Mouse (Mus musculus) adrenal gland, adult 18-20 months (tissue): Measurements from ENCODE around the gene Pomt1. TPM values are rescaled to one million over a fixed set of nuclear protein-coding genes. Genes with fewer than 3 reads are reported as not detected.
"Not testable (repeated sequence)": the region's sequence is repeated elsewhere in the genome, so short reads cannot be mapped to it uniquely, and the experiment has no call there.

Source experiments
- DNase-seq, 2 experiments: peaks; one replicate each; pipeline ENCODE4 v3.0.0; 2021 to 2022; ENCODE audit warnings: low spot score in 2 of 2
- total RNA-seq, 2 experiments: library from RNA; stranded (reverse); gene quantifications; 1 replicate in 1 of 2; 2 replicates in 1 of 2; pipeline ENCODE4 v1.2.3; 2021

Gene Pomt1
- total RNA-seq, 2 experiments from 2014 or later, result 33.5 to 38.7 TPM

- no peak for DNase-seq
These were observed 39.4 kb downstream of the Pomt1 start for GRCm38 (mm10) chr2:32275823-32276222.

- no peak for DNase-seq
These were observed 45.9 kb downstream of the Pomt1 start for GRCm38 (mm10) chr2:32282289-32282688.

GRCm38 (mm10) chr2:32282727-32283126, 46.3 kb downstream of the Pomt1 start:
- peak; percentile 51 for DNase-seq

- no peak for DNase-seq
These were observed 47.6 kb downstream of the Pomt1 start for GRCm38 (mm10) chr2:32283986-32284385.

- peak in 1 of 2 experiments; percentile 25 for DNase-seq
These were observed 51.0 kb downstream of the Pomt1 start, which contains the start of gene Golga2 for GRCm38 (mm10) chr2:32287334-32287840. Golga2 (plus strand) TSS chr2:32287384.

GRCm38 (mm10) chr2:32287923-32288367, 51.6 kb downstream of the Pomt1 start, which contains the start of gene Swi5:
Swi5 (minus strand) TSS chr2:32288075.
- DNase-seq, result peak; percentile 92 to 96

GRCm38 (mm10) chr2:32288371-32288931, 52.1 kb downstream of the Pomt1 start:
- DNase-seq, result no peak

- no peak for DNase-seq
These were observed 53.2 kb downstream of the Pomt1 start for GRCm38 (mm10) chr2:32289578-32289977.

GRCm38 (mm10) chr2:32294348-32294747, 58.0 kb downstream of the Pomt1 start:
- no peak for DNase-seq

GRCm38 (mm10) chr2:32295285-32295684, 58.9 kb downstream of the Pomt1 start:
- DNase-seq, result no peak

GRCm38 (mm10) chr2:32295842-32296241, 59.5 kb downstream of the Pomt1 start:
- DNase-seq, result not testable (repeated sequence)

GRCm38 (mm10) chr2:32299469-32299868, 63.1 kb downstream of the Pomt1 start:
- no peak for DNase-seq

GRCm38 (mm10) chr2:32302952-32303351, 66.6 kb downstream of the Pomt1 start:
- DNase-seq, result no peak

GRCm38 (mm10) chr2:32304145-32304832, 67.9 kb downstream of the Pomt1 start:
- peak in 1 of 2 experiments; percentile 61 for DNase-seq

Other genes starting within 250 kb of the Pomt1 start
- 1 to 10 TPM in 1 of 2 experiments, under 1 TPM in 1; 0.99 to 2.1 TPM for gene Fam78a, start 151.7 kb upstream of the Pomt1 start, total RNA-seq
- 1 to 10 TPM; 5.4 to 6.6 TPM for gene Plpp7, start 141.1 kb upstream of the Pomt1 start, total RNA-seq
- 100 to 1,000 TPM in 1 of 2 experiments, 10 to 100 TPM in 1; 94.4 to 102 TPM for gene Prrc2b, start 85.5 kb upstream of the Pomt1 start, total RNA-seq
- gene Uck1, start 23.6 kb downstream of the Pomt1 start, total RNA-seq, result 100 to 1,000 TPM; 125 to 144 TPM
- 10 to 100 TPM; 70.5 to 75.4 TPM for gene Golga2, start 50.8 kb downstream of the Pomt1 start, total RNA-seq
- 100 to 1,000 TPM; 291 to 303 TPM for gene Swi5, start 51.5 kb downstream of the Pomt1 start, total RNA-seq
- gene Ciz1, start 115.7 kb downstream of the Pomt1 start, total RNA-seq, result 10 to 100 TPM; 62.6 to 69.6 TPM
- gene Dnm1, start 116.7 kb downstream of the Pomt1 start, total RNA-seq, result 10 to 100 TPM; 18.6 to 25.6 TPM
- 100 to 1,000 TPM; 158 to 166 TPM for gene 1110008P14Rik, start 145.3 kb downstream of the Pomt1 start, total RNA-seq
- gene Lcn2, start 151.7 kb downstream of the Pomt1 start, total RNA-seq, result 1 to 10 TPM; 1.7 to 2.1 TPM
- 10 to 100 TPM; 56.9 to 66.5 TPM for gene Ptges2, start 159.3 kb downstream of the Pomt1 start, total RNA-seq
- 1 to 10 TPM; 4.1 to 4.5 TPM for gene Naif1, start 213.9 kb downstream of the Pomt1 start, total RNA-seq
- 10 to 100 TPM; 48.8 to 55.3 TPM for gene Slc25a25, start 214.9 kb downstream of the Pomt1 start, total RNA-seq